Mouse (Mus musculus) hindbrain, embryonic 12.5 days (tissue): Measurements from ENCODE around the gene Cdip1. TPM values are rescaled to one million over a fixed set of nuclear protein-coding genes. Genes with fewer than 3 reads are reported as not detected.

Experiments used
- ATAC-seq: fragments of 200-750 bp; cut with Nextera tagmentation; 2 replicates; pipeline ENCODE4 v1.8.0; 2017; ENCODE audit warnings: moderate TSS enrichment; ENCODE audit not compliant: low FRiP score
- H3K27ac ChIP-seq: fragments of 300-500 bp; sonication (generic); 2 replicates; pipeline ENCODE4 v1.5.1; 2016; ENCODE audit warnings: mild to moderate bottlenecking
- H3K27me3 ChIP-seq: fragments of 300-500 bp; sonication (generic); 2 replicates; pipeline ENCODE4 v1.6.1; 2016; ENCODE audit warnings: mild to moderate bottlenecking
- H3K36me3 ChIP-seq: fragments of 300-500 bp; sonication (generic); 2 replicates; pipeline ENCODE4 v1.6.1; 2016; ENCODE audit warnings: mild to moderate bottlenecking
- H3K4me1 ChIP-seq: fragments of 300-500 bp; sonication (generic); 2 replicates; pipeline ENCODE4 v1.6.1; 2016
- H3K4me2 ChIP-seq: fragments of 300-500 bp; sonication (generic); replicated peaks from 2 replicates; pipeline ENCODE4 v1.6.1; 2016; ENCODE audit warnings: mild to moderate bottlenecking
- H3K4me3 ChIP-seq: fragments of 300-500 bp; sonication (generic); 2 replicates; pipeline ENCODE4 v1.5.1; 2016; ENCODE audit warnings: mild to moderate bottlenecking
- H3K9ac ChIP-seq: fragments of 300-500 bp; sonication (generic); 2 replicates; pipeline ENCODE4 v1.6.1; 2016; ENCODE audit warnings: mild to moderate bottlenecking, moderate library complexity
- H3K9me3 ChIP-seq: fragments of 300-500 bp; sonication (generic); replicated peaks from 2 replicates; pipeline ENCODE4 v1.6.1; 2016; ENCODE audit warnings: mild to moderate bottlenecking
- WGBS: fragments of 180-500 bp; shearing (Covaris S2); methylation state at CpG from one replicate; pipeline ENCODE4 v1.1.7; 2016; 5-methylcytosine and 5-hydroxymethylcytosine counted together
- polyA plus RNA-seq: library from polyadenylated mRNA; unstranded; fragments of >200 nt; fragmentation: Nextera tagmentation; extraction: Ambion mirVana; gene quantifications from 2 replicates; pipeline ENCODE4 v1.2.1, GENCODE M21; 2016

Gene Cdip1
- polyA plus RNA-seq, 1 experiment from 2014 or later, result 95.6 TPM

GRCm38 (mm10) chr16:4789311-4789768 is 752 bp downstream of the Cdip1 start:
- peak overlapping the region; percentile 97 for H3K27ac ChIP-seq
- peaks cover 34% of the 10 kb centered on the region for H3K4me1 ChIP-seq
- H3K27me3 ChIP-seq, result no peaks in the 10 kb centered on the region
- no peaks in the 10 kb centered on the region for H3K36me3 ChIP-seq
- WGBS, result under 1% methylated on average over 29 of the region's 29 CpGs
- peak overlapping the region; percentile 57 for H3K4me2 ChIP-seq
- ATAC-seq, result peak; percentile 68
- no peaks in the 10 kb centered on the region for H3K9me3 ChIP-seq
- peak overlapping the region; percentile 54 for H3K4me3 ChIP-seq
- peak overlapping the region; percentile 68 for H3K9ac ChIP-seq

GRCm38 (mm10) chr16:4788176-4788575 is 1.9 kb downstream of the Cdip1 start:
- ATAC-seq, result no peak
- Histone ChIP-seq H3K9me3 (no peaks in the 10 kb centered on the region), H3K36me3 (no peaks in the 10 kb centered on the region), H3K4me1 (peaks cover 35% of the 10 kb centered on the region), H3K27me3 (no peaks in the 10 kb centered on the region), H3K4me3 (no peak overlapping the region), H3K4me2 (peak overlapping the region; percentile 57), H3K9ac (no peak overlapping the region), H3K27ac (no peak overlapping the region)

DNA sequence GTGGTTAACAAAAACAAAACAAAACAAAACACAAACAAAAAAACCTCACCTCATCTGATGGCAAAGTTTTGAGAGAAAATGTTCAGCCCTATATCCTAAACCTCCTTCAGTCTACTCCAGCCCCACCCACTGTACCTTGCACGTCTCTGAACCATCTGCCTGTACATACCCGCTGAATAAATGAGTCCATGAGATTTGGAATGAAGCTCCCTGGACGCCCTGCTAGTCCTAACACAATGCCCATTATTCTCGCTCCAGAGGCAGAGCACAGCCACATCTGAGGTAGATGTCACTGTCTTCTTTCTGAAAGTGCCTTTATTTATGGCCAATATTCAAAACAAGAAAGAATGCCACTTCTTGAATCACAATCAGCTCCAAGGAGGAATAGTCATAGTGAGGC is 4.4 kb downstream of the Cdip1 start:
- Histone ChIP-seq H3K4me2 (no peak overlapping the region), H3K9ac (peak overlapping the region; percentile 10; the same call in 1 of the 2 replicates), H3K27ac (no peak overlapping the region), H3K9me3 (no peaks in the 10 kb centered on the region), H3K27me3 (no peaks in the 10 kb centered on the region), H3K4me3 (no peak overlapping the region), H3K36me3 (no peaks in the 10 kb centered on the region), H3K4me1 (peaks cover 35% of the 10 kb centered on the region)
- no peak for ATAC-seq
- WGBS, result 36% methylated on average over 4 of the region's 4 CpGs

DNA sequence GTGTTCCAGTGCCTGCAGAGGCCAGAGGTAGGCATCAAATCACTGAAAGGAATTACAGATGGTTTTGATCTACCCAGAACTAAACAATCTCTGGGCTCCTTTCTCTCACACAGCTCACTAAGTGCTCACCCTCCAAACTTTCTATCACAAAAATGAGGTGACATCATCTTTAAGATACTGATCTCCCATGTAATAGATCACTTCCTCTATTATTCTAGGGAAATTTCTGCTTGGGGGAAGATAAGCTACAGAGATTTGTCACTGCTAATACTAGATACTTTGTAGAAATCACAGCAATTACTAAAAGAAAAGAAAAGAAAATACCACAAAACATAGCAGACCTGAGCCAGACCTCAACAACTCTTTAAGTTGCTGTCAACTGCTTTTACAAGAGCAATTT is 7.6 kb downstream of the Cdip1 start:
- peaks cover 7% of the 10 kb centered on the region; the same call in 1 of the 2 replicates for H3K36me3 ChIP-seq
- peaks cover 20% of the 10 kb centered on the region for H3K4me1 ChIP-seq
- H3K9ac ChIP-seq, result no peak overlapping the region
- no peak overlapping the region for H3K4me3 ChIP-seq
- no peak for ATAC-seq
- H3K27ac ChIP-seq, result no peak overlapping the region
- no peak overlapping the region for H3K4me2 ChIP-seq
- no peaks in the 10 kb centered on the region for H3K27me3 ChIP-seq
- H3K9me3 ChIP-seq, result no peaks in the 10 kb centered on the region

DNA sequence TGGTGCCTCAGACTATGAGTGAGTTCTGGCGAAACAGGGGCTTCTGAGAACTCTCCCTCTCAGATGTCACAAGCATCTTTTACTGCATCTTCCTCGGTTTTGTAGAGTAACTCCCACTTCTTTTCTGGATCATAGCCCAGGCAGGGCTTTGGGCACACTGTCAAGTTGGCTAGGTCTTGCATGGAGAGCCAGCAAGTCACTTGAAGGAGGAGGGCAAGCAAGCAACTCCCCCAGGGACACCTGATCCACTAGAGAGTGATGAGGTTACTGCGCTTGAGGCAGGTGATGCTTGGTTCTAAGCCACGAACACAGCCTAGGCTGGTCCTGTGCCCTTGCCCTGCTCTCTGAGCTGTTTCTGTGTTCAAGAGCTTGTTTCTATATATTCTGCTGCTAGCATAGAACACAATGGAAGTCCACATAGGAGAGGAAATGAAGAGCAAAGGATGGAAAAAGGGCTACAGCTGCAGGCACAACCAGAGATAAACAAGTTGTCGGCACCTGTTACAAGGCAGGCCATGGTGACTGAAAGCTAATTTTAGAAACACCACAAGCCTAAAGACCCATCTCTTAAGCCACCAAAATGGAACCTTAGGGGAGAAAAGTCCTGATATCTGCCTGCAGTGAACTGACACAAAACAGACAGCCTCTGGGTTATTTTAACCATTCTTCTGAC is 8.4 kb downstream of the Cdip1 start:
- ATAC-seq, result no peak
- Histone ChIP-seq H3K4me2 (no peak overlapping the region), H3K9me3 (no peaks in the 10 kb centered on the region), H3K27me3 (no peaks in the 10 kb centered on the region), H3K9ac (no peak overlapping the region), H3K27ac (no peak overlapping the region), H3K4me3 (no peak overlapping the region), H3K4me1 (peaks cover 13% of the 10 kb centered on the region), H3K36me3 (peaks cover 12% of the 10 kb centered on the region; the same call in 1 of the 2 replicates)
- WGBS, result 94% methylated on average over 5 of the region's 5 CpGs

DNA sequence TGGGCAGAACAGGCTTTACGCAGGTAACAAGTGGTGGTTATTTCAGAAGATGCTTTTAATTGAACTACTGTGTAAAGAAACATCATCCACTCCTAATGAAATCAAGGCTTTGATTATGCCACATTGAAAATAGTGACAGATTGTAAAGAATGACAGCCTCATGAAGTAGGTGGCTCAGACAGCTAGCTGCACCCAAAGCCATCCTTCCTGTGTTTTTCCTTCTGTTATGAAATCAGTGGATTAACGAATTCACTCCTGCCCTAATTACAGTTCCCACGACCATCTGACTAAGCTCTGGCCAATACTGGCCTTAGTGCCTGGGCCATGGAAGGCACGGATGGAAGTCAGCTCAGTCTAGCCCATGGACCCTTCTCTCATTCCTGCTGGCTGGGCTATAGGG is 11.2 kb downstream of the Cdip1 start:
- Histone ChIP-seq H3K36me3 (peaks cover 13% of the 10 kb centered on the region; the same call in 1 of the 2 replicates), H3K4me3 (no peak overlapping the region), H3K27me3 (no peaks in the 10 kb centered on the region), H3K4me1 (no peaks in the 10 kb centered on the region), H3K9me3 (no peaks in the 10 kb centered on the region), H3K9ac (no peak overlapping the region), H3K4me2 (no peak overlapping the region), H3K27ac (no peak overlapping the region)
- 93% methylated on average over 4 of the region's 4 CpGs for WGBS
- no peak for ATAC-seq

GRCm38 (mm10) chr16:4777905-4778609 is 12.0 kb downstream of the Cdip1 start:
- WGBS, result 95% methylated on average over 4 of the region's 4 CpGs
- ATAC-seq, result no peak

GRCm38 (mm10) chr16:4777171-4777904 is 12.8 kb downstream of the Cdip1 start:
- 90% methylated on average over 3 of the region's 3 CpGs for WGBS
- ATAC-seq, result no peak
- no peak overlapping the region for H3K9ac ChIP-seq

More at GRCm38 (mm10) chr16:4777905-4778609, 12.0 kb downstream of the Cdip1 start:
- no peak overlapping the region for H3K4me3 ChIP-seq
- H3K4me2 ChIP-seq, result no peak overlapping the region
- peaks cover 13% of the 10 kb centered on the region; the same call in 1 of the 2 replicates for H3K36me3 ChIP-seq
- H3K4me1 ChIP-seq, result no peaks in the 10 kb centered on the region
- no peak overlapping the region for H3K27ac ChIP-seq
- H3K27me3 ChIP-seq, result no peaks in the 10 kb centered on the region
- H3K9me3 ChIP-seq, result no peaks in the 10 kb centered on the region
- no peak overlapping the region for H3K9ac ChIP-seq

DNA sequence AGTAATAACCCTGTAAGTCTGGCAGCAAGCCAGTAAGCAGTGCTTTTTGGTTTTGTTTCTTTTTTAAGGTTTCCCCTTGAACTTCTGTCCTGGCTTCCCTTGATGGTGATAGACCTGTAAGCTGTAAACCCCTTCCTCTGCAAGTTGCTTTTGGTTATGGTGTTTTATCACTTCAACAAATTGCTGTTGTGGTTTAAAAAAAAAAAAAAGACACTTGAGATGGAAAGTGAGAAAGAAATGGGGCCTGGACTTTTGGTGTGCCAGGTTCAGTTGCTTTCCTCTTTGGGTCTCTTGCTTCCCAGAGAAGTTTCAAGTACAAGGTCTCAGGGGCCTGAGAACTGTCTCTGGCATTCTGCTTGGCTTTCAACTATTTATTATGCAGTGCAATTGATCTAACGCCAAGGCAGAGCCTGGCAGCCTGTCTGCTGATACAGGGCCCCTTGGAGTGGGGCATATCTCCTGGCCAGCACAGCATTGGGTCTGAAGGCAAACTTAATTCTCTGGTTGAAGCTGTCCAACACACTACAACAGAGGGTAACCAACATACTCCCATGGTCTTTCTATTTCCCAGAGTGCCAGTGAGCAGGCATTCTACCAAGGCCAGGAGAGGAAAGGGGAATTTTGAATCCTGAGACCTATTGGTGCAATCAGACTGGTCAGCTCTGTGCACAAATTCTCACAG is 16.7 kb downstream of the Cdip1 start:
- H3K4me2 ChIP-seq, result no peak overlapping the region
- H3K4me1 ChIP-seq, result no peaks in the 10 kb centered on the region
- no peak overlapping the region for H3K4me3 ChIP-seq
- no peaks in the 10 kb centered on the region for H3K27me3 ChIP-seq
- 74% methylated on average over 1 of the region's 1 CpGs for WGBS
- H3K36me3 ChIP-seq, result peaks cover 32% of the 10 kb centered on the region
- no peak overlapping the region for H3K9ac ChIP-seq
- H3K27ac ChIP-seq, result no peak overlapping the region
- ATAC-seq, result no peak
- H3K9me3 ChIP-seq, result no peaks in the 10 kb centered on the region

More at GRCm38 (mm10) chr16:4777171-4777904, 12.8 kb downstream of the Cdip1 start:
- Histone ChIP-seq H3K4me2 (no peak overlapping the region), H3K4me3 (no peak overlapping the region), H3K4me1 (no peaks in the 10 kb centered on the region), H3K36me3 (peaks cover 13% of the 10 kb centered on the region; the same call in 1 of the 2 replicates), H3K27me3 (no peaks in the 10 kb centered on the region), H3K9me3 (no peaks in the 10 kb centered on the region), H3K27ac (no peak overlapping the region)

DNA sequence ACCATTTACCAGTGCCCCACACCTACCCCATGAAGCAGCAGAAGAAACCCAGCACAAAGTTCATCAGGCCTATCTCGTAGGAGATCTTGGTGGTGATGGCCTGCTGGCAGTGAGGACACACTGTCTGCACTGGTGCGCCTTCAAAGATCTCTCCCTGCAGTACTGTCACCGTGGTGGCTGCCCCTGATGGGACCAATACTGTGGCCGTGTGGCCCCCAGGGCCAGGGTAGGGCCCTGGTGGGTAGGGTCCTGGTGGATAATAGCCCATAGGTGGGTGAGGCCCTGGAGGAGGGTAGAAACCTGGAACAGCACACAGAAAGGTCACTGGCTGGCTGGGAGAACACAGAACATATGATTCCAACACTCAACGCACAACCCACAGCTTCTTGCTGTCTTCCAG is 21.4 kb downstream of the Cdip1 start:
- H3K4me3 ChIP-seq, result no peak overlapping the region
- no peak overlapping the region for H3K9ac ChIP-seq
- whole genome bisulfite sequencing, result 98% methylated on average over 5 of the region's 5 CpGs
- ATAC-seq, result no peak
- peaks cover 65% of the 10 kb centered on the region for H3K36me3 ChIP-seq
- H3K27ac ChIP-seq, result no peak overlapping the region
- no peak overlapping the region for H3K4me2 ChIP-seq
- H3K4me1 ChIP-seq, result no peaks in the 10 kb centered on the region
- H3K27me3 ChIP-seq, result no peaks in the 10 kb centered on the region
- no peaks in the 10 kb centered on the region for H3K9me3 ChIP-seq

GRCm38 (mm10) chr16:4767012-4767790 is 22.9 kb downstream of the Cdip1 start:
- Histone ChIP-seq H3K4me1 (no peaks in the 10 kb centered on the region), H3K27ac (no peak overlapping the region), H3K36me3 (peaks cover 69% of the 10 kb centered on the region), H3K9me3 (no peaks in the 10 kb centered on the region), H3K4me2 (no peak overlapping the region), H3K4me3 (no peak overlapping the region), H3K27me3 (no peaks in the 10 kb centered on the region), H3K9ac (no peak overlapping the region)
- 88% methylated on average over 6 of the region's 6 CpGs for WGBS
- ATAC-seq, result no peak
